Mouse (Mus musculus) C2C12 (cell line): Measurements from ENCODE around the gene Ddx54.

Experiments
- CTCF ChIP-seq: IDR thresholded peaks from one replicate; pipeline ENCODE4 v1.5.1; 2011; ENCODE audit not compliant: control insufficient read depth, insufficient read depth, insufficient read length
- MYOG ChIP-seq: IDR thresholded peaks from one replicate; pipeline ENCODE4 v1.6.1; 2011; ENCODE audit not compliant: control insufficient read depth, insufficient read length; ENCODE audit errors: extremely low read depth

- TF ChIP-seq MYOG = no peak
- no peak for TF ChIP-seq CTCF
Measured at GRCm38 (mm10) chr5:120579211-120579897, 33.2 kb upstream of the Ddx54 start.
